Mouse (Mus musculus) brain, embryonic 18.5 days (tissue): ENCODE results near the gene Tpsab1.

Source experiments
- DNase-seq: peaks from one replicate; pipeline ENCODE4 v3.0.0-alpha.2; 2012; ENCODE audit warnings: low read depth, low spot score

The Tpsab1 gene

GRCm38 (mm10) chr17:25345462-25345861, at the start of gene Tpsab1:
Gene Tpsab1 (minus strand): TSS chr17:25345562.
- DNase-seq: no peak

- DNase-seq: no peak
Measured at GRCm38 (mm10) chr17:25394526-25394925, 49.2 kb upstream of the Tpsab1 start.

- no peak for DNase-seq
Measured at GRCm38 (mm10) chr17:25374011-25374410, 28.6 kb upstream of the Tpsab1 start.

GRCm38 (mm10) chr17:25372491-25372890, 27.1 kb upstream of the Tpsab1 start:
- no peak for DNase-seq

- DNase-seq: no peak
Measured at GRCm38 (mm10) chr17:25368973-25369372, 23.6 kb upstream of the Tpsab1 start, which contains the start of gene Tpsg1. Gene Tpsg1 (plus strand): TSS chr17:25369273.

- no peak for DNase-seq
Measured at GRCm38 (mm10) chr17:25366005-25366404, 20.6 kb upstream of the Tpsab1 start, which contains the start of gene Tpsb2. Gene Tpsb2 (plus strand): TSS chr17:25366305.

- DNase-seq: no peak
Measured at GRCm38 (mm10) chr17:25363726-25364125, 18.4 kb upstream of the Tpsab1 start.

GRCm38 (mm10) chr17:25361291-25361690, 15.9 kb upstream of the Tpsab1 start:
- no peak for DNase-seq

- DNase-seq: no peak
Measured at GRCm38 (mm10) chr17:25341490-25341889, 3.9 kb downstream of the Tpsab1 start.

GRCm38 (mm10) chr17:25340003-25340402, 5.4 kb downstream of the Tpsab1 start:
- no peak for DNase-seq

GRCm38 (mm10) chr17:25338218-25338617, 7.1 kb downstream of the Tpsab1 start:
- no peak for DNase-seq

- peak; percentile 40 for DNase-seq
Measured at GRCm38 (mm10) chr17:25333943-25334342, 11.4 kb downstream of the Tpsab1 start.

GRCm38 (mm10) chr17:25332321-25332720, 13.0 kb downstream of the Tpsab1 start:
- no peak for DNase-seq

- no peak for DNase-seq
Measured at GRCm38 (mm10) chr17:25322930-25323329, 22.4 kb downstream of the Tpsab1 start.

- DNase-seq: no peak
Measured at GRCm38 (mm10) chr17:25320819-25321218, 24.5 kb downstream of the Tpsab1 start.

- DNase-seq: no peak
Measured at GRCm38 (mm10) chr17:25318354-25318753, 27.0 kb downstream of the Tpsab1 start, which contains the start of gene Prss29. Gene Prss29 (plus strand): TSS chr17:25318654.

- DNase-seq: no peak
Measured at GRCm38 (mm10) chr17:25308346-25308745, 37.0 kb downstream of the Tpsab1 start, which contains the start of gene Prss28. Gene Prss28 (plus strand): TSS chr17:25308646.

GRCm38 (mm10) chr17:25298094-25298493, 47.3 kb downstream of the Tpsab1 start, which contains the start of gene Prss34:
Gene Prss34 (plus strand): TSS chr17:25298394.
- DNase-seq: no peak

GRCm38 (mm10) chr17:25294111-25294510, 51.3 kb downstream of the Tpsab1 start:
- no peak for DNase-seq

- DNase-seq: no peak
Measured at GRCm38 (mm10) chr17:25293495-25293894, 51.9 kb downstream of the Tpsab1 start.
